Mouse (Mus musculus) midbrain, embryonic 14.5 days (tissue): ENCODE results near the gene Gm29427. TPM values are rescaled to one million over a fixed set of nuclear protein-coding genes. Genes with fewer than 3 reads are reported as not detected.

Source experiments
- ATAC-seq: fragments of 200-750 bp; cut with Nextera tagmentation; 2 replicates; pipeline ENCODE4 v1.8.0; 2017; ENCODE audit warnings: moderate number of reproducible peaks, moderate library complexity; ENCODE audit not compliant: low FRiP score, low TSS enrichment
- DNase-seq: peaks from one replicate; pipeline ENCODE4 v3.0.0-alpha.2; 2015
- H3K27ac ChIP-seq: fragments of 300-500 bp; sonication (generic); replicated peaks from 2 replicates; pipeline ENCODE4 v1.5.1; 2014; ENCODE audit warnings: mild to moderate bottlenecking, low read depth, low read length, moderate library complexity
- H3K27me3 ChIP-seq: fragments of 300-500 bp; sonication (generic); 2 replicates; pipeline ENCODE4 v1.6.1; 2014; ENCODE audit warnings: low read length, control low read depth, mixed read lengths; ENCODE audit not compliant: control insufficient read depth, insufficient read depth
- H3K36me3 ChIP-seq: fragments of 300-500 bp; sonication (generic); 2 replicates; pipeline ENCODE4 v1.6.1; 2014; ENCODE audit warnings: low read length, control low read depth; ENCODE audit not compliant: control insufficient read depth, insufficient read depth
- H3K4me1 ChIP-seq: fragments of 300-500 bp; sonication (generic); 2 replicates; pipeline ENCODE4 v1.6.1; 2014; ENCODE audit warnings: mild to moderate bottlenecking, antibody characterized with exemption, low read length, control low read depth; ENCODE audit not compliant: control insufficient read depth, insufficient read depth
- H3K4me2 ChIP-seq: fragments of 300-500 bp; sonication (generic); 2 replicates; pipeline ENCODE4 v1.6.1; 2014; ENCODE audit warnings: mild to moderate bottlenecking, low read length, moderate library complexity
- H3K4me3 ChIP-seq: fragments of 300-500 bp; sonication (generic); replicated peaks from 2 replicates; pipeline ENCODE4 v1.5.1; 2014; ENCODE audit warnings: low read depth, low read length
- H3K9ac ChIP-seq: fragments of 300-500 bp; sonication (generic); replicated peaks from 2 replicates; pipeline ENCODE4 v1.6.1; 2014; ENCODE audit warnings: mild to moderate bottlenecking, low read length, moderate library complexity
- H3K9me3 ChIP-seq: fragments of 300-500 bp; sonication (generic); 2 replicates; pipeline ENCODE4 v1.6.1; 2016; ENCODE audit warnings: low read length, control low read depth, mixed read lengths; ENCODE audit not compliant: control insufficient read depth
- WGBS: fragments of 180-500 bp; shearing (Covaris S2); extraction: QIAGEN DNeasy Blood & Tissue Kit; methylation state at CpG from one replicate; pipeline ENCODE4 v1.1.7; 2014; 5-methylcytosine and 5-hydroxymethylcytosine counted together
- polyA plus RNA-seq: library from polyadenylated mRNA; unstranded; fragments of >200 nt; fragmentation: Nextera tagmentation; extraction: Ambion mirVana; gene quantifications from 2 replicates; pipeline ENCODE4 v1.2.1, GENCODE M21; 2014

Gene Gm29427
- polyA plus RNA-seq, 1 experiment from 2014 or later: not detected

- DNase-seq: no peak
- no peaks in the 10 kb centered on the region for H3K9me3 ChIP-seq
- H3K27ac ChIP-seq: no peak overlapping the region
- 90% methylated on average over 1 of the region's 1 CpGs for WGBS
- no peaks in the 10 kb centered on the region for H3K27me3 ChIP-seq
- no peak overlapping the region for H3K4me3 ChIP-seq
- H3K4me1 ChIP-seq: no peaks in the 10 kb centered on the region
- H3K36me3 ChIP-seq: no peaks in the 10 kb centered on the region
- H3K9ac ChIP-seq: no peak overlapping the region
- H3K4me2 ChIP-seq: no peak overlapping the region
- no peak for ATAC-seq
These were observed 28.2 kb upstream of the Gm29427 start for GRCm38 (mm10) chr1:130743775-130744174.

DNA sequence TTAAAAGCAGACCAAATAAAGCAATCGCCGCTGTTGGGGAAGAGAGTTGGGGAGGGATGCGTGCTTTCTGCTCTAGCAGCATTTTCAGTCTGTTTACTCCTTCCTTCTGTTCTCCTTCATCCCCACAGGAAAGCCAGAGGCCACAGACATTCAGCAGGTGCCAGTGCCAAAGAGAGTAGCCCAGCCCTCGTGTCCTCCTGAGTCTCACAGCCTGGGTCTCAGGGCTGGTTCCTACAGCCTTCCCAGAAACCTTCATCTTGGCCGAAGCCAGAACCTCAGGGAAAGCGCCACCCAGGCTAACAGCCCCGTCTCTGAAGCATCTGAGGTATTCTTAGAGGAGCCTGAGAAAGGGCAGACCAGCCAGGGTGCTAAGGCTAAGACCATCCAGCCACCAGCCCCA lies 26.6 kb upstream of the Gm29427 start:
- no peaks in the 10 kb centered on the region for H3K36me3 ChIP-seq
- DNase-seq: no peak
- H3K4me2 ChIP-seq: no peak overlapping the region
- ATAC-seq: no peak
- H3K9me3 ChIP-seq: no peaks in the 10 kb centered on the region
- no peaks in the 10 kb centered on the region for H3K27me3 ChIP-seq
- H3K27ac ChIP-seq: no peak overlapping the region
- 87% methylated on average over 7 of the region's 7 CpGs for WGBS
- no peak overlapping the region for H3K4me3 ChIP-seq
- no peak overlapping the region for H3K9ac ChIP-seq
- H3K4me1 ChIP-seq: no peaks in the 10 kb centered on the region

GRCm38 (mm10) chr1:130740781-130741720 lies 25.5 kb upstream of the Gm29427 start:
- H3K4me2 ChIP-seq: no peak overlapping the region
- DNase-seq: no peak
- H3K27me3 ChIP-seq: no peaks in the 10 kb centered on the region
- H3K36me3 ChIP-seq: no peaks in the 10 kb centered on the region
- no peak overlapping the region for H3K27ac ChIP-seq
- H3K9ac ChIP-seq: no peak overlapping the region
- no peak overlapping the region for H3K4me3 ChIP-seq
- WGBS: 57% methylated on average over 15 of the region's 15 CpGs
- ATAC-seq: no peak
- no peaks in the 10 kb centered on the region for H3K9me3 ChIP-seq
- H3K4me1 ChIP-seq: no peaks in the 10 kb centered on the region

GRCm38 (mm10) chr1:130740227-130740648 lies 24.6 kb upstream of the Gm29427 start:
- H3K9me3 ChIP-seq: no peaks in the 10 kb centered on the region
- no peak overlapping the region for H3K4me2 ChIP-seq
- DNase-seq (no peak), ATAC-seq (no peak)
- H3K9ac ChIP-seq: no peak overlapping the region
- no peak overlapping the region for H3K27ac ChIP-seq
- H3K27me3 ChIP-seq: no peaks in the 10 kb centered on the region
- no peak overlapping the region for H3K4me3 ChIP-seq
- no peaks in the 10 kb centered on the region for H3K4me1 ChIP-seq
- WGBS: 83% methylated on average over 4 of the region's 4 CpGs
- no peaks in the 10 kb centered on the region for H3K36me3 ChIP-seq

- no peaks in the 10 kb centered on the region for H3K4me1 ChIP-seq
- 80% methylated on average over 3 of the region's 3 CpGs for WGBS
- no peak overlapping the region for H3K27ac ChIP-seq
- no peaks in the 10 kb centered on the region for H3K27me3 ChIP-seq
- DNase-seq (no peak), ATAC-seq (no peak)
- H3K4me2 ChIP-seq: no peak overlapping the region
- no peaks in the 10 kb centered on the region for H3K9me3 ChIP-seq
- H3K4me3 ChIP-seq: no peak overlapping the region
- no peak overlapping the region for H3K9ac ChIP-seq
- H3K36me3 ChIP-seq: no peaks in the 10 kb centered on the region
These were observed 24.0 kb upstream of the Gm29427 start for GRCm38 (mm10) chr1:130739636-130740035.

- no peaks in the 10 kb centered on the region for H3K4me1 ChIP-seq
- H3K36me3 ChIP-seq: no peaks in the 10 kb centered on the region
- ATAC-seq (no peak), DNase-seq (no peak)
- H3K9me3 ChIP-seq: no peaks in the 10 kb centered on the region
- WGBS: 87% methylated on average over 3 of the region's 3 CpGs
- no peak overlapping the region for H3K4me3 ChIP-seq
- no peak overlapping the region for H3K27ac ChIP-seq
- H3K9ac ChIP-seq: no peak overlapping the region
- H3K27me3 ChIP-seq: no peaks in the 10 kb centered on the region
- H3K4me2 ChIP-seq: no peak overlapping the region
These were observed 23.0 kb upstream of the Gm29427 start for GRCm38 (mm10) chr1:130738551-130739106.

DNA sequence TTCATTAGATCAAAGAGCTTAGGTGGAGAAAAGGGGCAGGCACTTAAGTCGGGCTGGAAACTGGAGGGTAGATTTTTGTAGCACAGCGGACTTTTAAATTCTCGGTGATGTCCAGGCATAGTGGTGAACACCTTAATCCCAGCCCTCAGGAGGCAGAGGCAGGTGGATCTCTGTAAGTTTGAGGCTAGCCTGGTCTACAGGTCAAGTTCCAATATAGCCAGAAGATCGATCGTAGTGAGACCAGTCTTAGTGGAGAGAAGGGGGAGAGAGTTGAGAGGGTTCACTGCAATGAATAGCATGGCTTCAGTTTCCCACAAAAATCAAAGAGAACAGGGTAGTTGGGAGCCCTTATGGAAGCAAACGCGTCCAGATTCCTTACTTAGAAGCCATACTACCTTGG lies 22.3 kb upstream of the Gm29427 start:
- Histone ChIP-seq H3K4me2 (no peak overlapping the region), H3K27ac (no peak overlapping the region), H3K9ac (no peak overlapping the region), H3K4me1 (no peaks in the 10 kb centered on the region), H3K27me3 (no peaks in the 10 kb centered on the region), H3K36me3 (no peaks in the 10 kb centered on the region), H3K4me3 (no peak overlapping the region), H3K9me3 (no peaks in the 10 kb centered on the region)
- 94% methylated on average over 7 of the region's 7 CpGs for WGBS
- no peak for ATAC-seq
- DNase-seq: no peak

DNA sequence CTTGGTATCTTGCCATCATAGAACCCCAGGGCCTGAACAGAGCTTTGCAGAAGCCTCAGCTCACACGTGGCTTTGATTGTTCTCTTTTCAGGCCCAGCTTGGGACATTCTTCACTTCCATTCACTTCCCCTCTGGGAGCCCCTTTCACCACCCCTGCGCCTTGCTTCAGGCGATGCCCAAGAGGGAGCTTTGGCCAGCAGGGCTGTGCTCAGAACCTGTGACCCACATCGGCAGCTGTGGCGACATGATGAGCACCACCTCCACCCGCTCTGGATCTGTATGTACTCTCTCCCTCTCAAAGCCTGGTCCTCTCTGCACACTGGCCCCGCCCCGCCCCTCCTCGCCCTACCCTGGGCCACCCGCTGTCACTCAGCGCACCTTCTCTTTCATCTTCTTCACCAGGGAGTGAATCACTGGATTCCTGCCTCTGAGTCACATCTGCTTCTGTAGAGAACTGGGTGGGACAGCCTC lies 21.8 kb upstream of the Gm29427 start:
- Histone ChIP-seq H3K27ac (no peak overlapping the region), H3K27me3 (no peaks in the 10 kb centered on the region), H3K4me2 (no peak overlapping the region), H3K36me3 (no peaks in the 10 kb centered on the region), H3K4me1 (no peaks in the 10 kb centered on the region), H3K4me3 (no peak overlapping the region), H3K9ac (no peak overlapping the region), H3K9me3 (no peaks in the 10 kb centered on the region)
- 26% methylated on average over 11 of the region's 11 CpGs for WGBS
- DNase-seq (no peak), ATAC-seq (no peak)

DNA sequence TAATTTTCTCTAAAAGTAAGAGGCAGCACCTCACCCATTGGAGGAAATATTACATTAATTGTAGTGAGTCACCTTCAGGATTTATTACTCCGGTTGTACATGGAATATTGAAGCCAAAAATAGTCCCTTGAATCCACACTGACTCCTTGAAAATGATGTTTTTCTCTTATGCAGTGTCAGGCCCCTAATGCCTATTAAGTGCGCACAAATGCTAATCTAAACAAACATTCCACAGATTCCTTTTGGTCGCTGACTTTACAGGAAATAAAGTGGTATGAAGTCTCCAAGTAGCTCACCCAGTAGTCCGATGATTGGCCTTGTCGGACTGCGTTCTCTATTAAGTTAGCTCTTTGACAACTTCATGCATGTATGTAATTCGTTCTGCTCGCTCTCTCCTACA lies 19.3 kb upstream of the Gm29427 start:
- Histone ChIP-seq H3K27ac (no peak overlapping the region), H3K4me3 (no peak overlapping the region), H3K4me2 (no peak overlapping the region), H3K36me3 (no peaks in the 10 kb centered on the region), H3K4me1 (no peaks in the 10 kb centered on the region), H3K9me3 (no peaks in the 10 kb centered on the region), H3K9ac (no peak overlapping the region), H3K27me3 (no peaks in the 10 kb centered on the region)
- no peak for DNase-seq
- no peak for ATAC-seq
- WGBS: 79% methylated on average over 8 of the region's 8 CpGs
